Mouse (Mus musculus): ENCODE measurements around the gene Siva1. TPM values are rescaled to one million over a fixed set of nuclear protein-coding genes. Genes with fewer than 3 reads are reported as not detected.
A peak's percentile ranks its signal among the peaks of the same experiment; 100 is the strongest.

Siva1 gene
- total and polyA plus RNA-seq, 3 experiments = 78.1 to 137 (median 135) TPM

- Histone ChIP-seq H3K79me2 (replicated peaks; ENCODE audit: control insufficient read depth, extremely low read depth, insufficient read depth, poor library complexity, severe bottlenecking) (no peaks in the 10 kb centered on the region), H3K9me3 (replicated peaks; ENCODE audit: low read length) (no peaks in the 10 kb centered on the region), H3K4me2 (ENCODE audit: insufficient read depth, low read depth, poor library complexity, severe bottlenecking) (peak overlapping the region; percentile 64), H3K36me3 (replicated peaks in 1 of 2; ENCODE audit: control insufficient read depth in 1 of 2, insufficient read depth in 1 of 2, low read length in 1 of 2) (peaks cover under 1 to 8% of the 10 kb centered on the region in 2 experiments), H3K9ac (ENCODE audit: insufficient read depth, low read depth) (peak overlapping the region; percentile 34; the same call in 1 of the 2 replicates), H3K27ac (ENCODE audit: insufficient read depth, low read depth) (no peak overlapping the region), H3K4me3 (replicated peaks in 1 of 3; ENCODE audit: low read depth in 2 of 3, low read length in 2 of 3, poor library complexity in 1 of 3) (peak overlapping the region; percentile 58 to 64 (median 61)), H3K27me3 (replicated peaks) (no peaks in the 10 kb centered on the region), H3K4me1 (ENCODE audit: control insufficient read depth in 1 of 2, insufficient read depth in 2 of 2) (peaks cover 37 to 94% of the 10 kb centered on the region in 2 experiments)
- in situ Hi-C loops (cut with MboI; ENCODE audit: low pct_ligation_motif_present, low pct_unique_long_range_greater_than_20kb, low sequenced_read_pairs) (no loop called here), dilution Hi-C loops (cut with MboI; ENCODE audit: extremely low pct_ligation_motif_present, extremely low pct_unique_long_range_greater_than_20kb, low sequenced_read_pairs) (no loop called here)
- TF ChIP-seq SIN3A (IDR thresholded peaks at IDR 0.05; ENCODE audit: low read length) (0 out of 2 replicates have a peak, but pooled peaks have one; percentile 4), CHD1 (IDR thresholded peaks at IDR 0.05; ENCODE audit: low read depth, low read length) (no peak)
- no peak for DNase-seq (ENCODE audit: extremely low read depth)
Measured at GRCm38 (mm10) chr12:112620354-112621061, 24.0 kb upstream of the Siva1 start.

GRCm38 (mm10) chr12:112621900-112622299, 22.6 kb upstream of the Siva1 start:
- no peak for DNase-seq (ENCODE audit: extremely low read depth)
- H3K27ac ChIP-seq (ENCODE audit: insufficient read depth, low read depth) = no peak overlapping the region
- H3K36me3 ChIP-seq (replicated peaks in 1 of 2; ENCODE audit: control insufficient read depth in 1 of 2, insufficient read depth in 1 of 2, low read length in 1 of 2) = peaks cover 0 to 3% of the 10 kb centered on the region in 2 experiments
- peaks cover 37 to 94% of the 10 kb centered on the region in 2 experiments for H3K4me1 ChIP-seq (ENCODE audit: control insufficient read depth in 1 of 2, insufficient read depth in 2 of 2)
- dilution Hi-C loops (cut with MboI; ENCODE audit: extremely low pct_ligation_motif_present, extremely low pct_unique_long_range_greater_than_20kb, low sequenced_read_pairs) = no loop called here
- in situ Hi-C loops (cut with MboI; ENCODE audit: low pct_ligation_motif_present, low pct_unique_long_range_greater_than_20kb, low sequenced_read_pairs) = no loop called here
- H3K4me2 ChIP-seq (ENCODE audit: insufficient read depth, low read depth, poor library complexity, severe bottlenecking) = no peak overlapping the region
- no peaks in the 10 kb centered on the region for H3K79me2 ChIP-seq (replicated peaks; ENCODE audit: control insufficient read depth, extremely low read depth, insufficient read depth, poor library complexity, severe bottlenecking)
- no peak overlapping the region for H3K9ac ChIP-seq (ENCODE audit: insufficient read depth, low read depth)
- no peaks in the 10 kb centered on the region for H3K9me3 ChIP-seq (replicated peaks; ENCODE audit: low read length)
- no peak for TF ChIP-seq SIN3A (IDR thresholded peaks at IDR 0.05; ENCODE audit: low read length)
- no peak for TF ChIP-seq MAFK (IDR thresholded peaks at IDR 0.05; ENCODE audit: insufficient replicate concordance, low read length)
- TF ChIP-seq JUN (IDR thresholded peaks at IDR 0.05; ENCODE audit: insufficient read depth, low read depth, low read length) = no peak
- no peak for TF ChIP-seq JUND (conservative IDR thresholded peaks at IDR 0.05; ENCODE audit: low read depth, low read length)
- no peak overlapping the region for H3K4me3 ChIP-seq (replicated peaks in 1 of 3; ENCODE audit: low read depth in 2 of 3, low read length in 2 of 3, poor library complexity in 1 of 3)
- H3K27me3 ChIP-seq (replicated peaks) = no peaks in the 10 kb centered on the region

- Histone ChIP-seq H3K4me1 (ENCODE audit: control insufficient read depth in 1 of 2, insufficient read depth in 2 of 2) (peaks cover 30 to 93% of the 10 kb centered on the region in 2 experiments), H3K9me3 (replicated peaks; ENCODE audit: low read length) (no peaks in the 10 kb centered on the region), H3K4me2 (ENCODE audit: insufficient read depth, low read depth, poor library complexity, severe bottlenecking) (no peak overlapping the region), H3K79me2 (replicated peaks; ENCODE audit: control insufficient read depth, extremely low read depth, insufficient read depth, poor library complexity, severe bottlenecking) (no peaks in the 10 kb centered on the region), H3K27ac (ENCODE audit: insufficient read depth, low read depth) (no peak overlapping the region), H3K4me3 (replicated peaks in 1 of 3; ENCODE audit: low read depth in 2 of 3, low read length in 2 of 3, poor library complexity in 1 of 3) (no peak overlapping the region), H3K9ac (ENCODE audit: insufficient read depth, low read depth) (no peak overlapping the region), H3K36me3 (replicated peaks in 1 of 2; ENCODE audit: control insufficient read depth in 1 of 2, insufficient read depth in 1 of 2, low read length in 1 of 2) (peaks cover 0 to 3% of the 10 kb centered on the region in 2 experiments), H3K27me3 (replicated peaks) (no peaks in the 10 kb centered on the region)
- TF ChIP-seq CTCF (conservative IDR thresholded peaks at IDR 0.05 in 1 of 2, IDR thresholded peaks at IDR 0.05 in 1 of 2; ENCODE audit: low read depth in 2 of 2, low read length in 2 of 2) (peak; percentile 85 to 95), ETS1 (conservative IDR thresholded peaks at IDR 0.05; ENCODE audit: low read depth, low read length) (no peak), ZNF384 (IDR thresholded peaks at IDR 0.05; ENCODE audit: low read depth, low read length) (no peak), JUND (conservative IDR thresholded peaks at IDR 0.05; ENCODE audit: low read depth, low read length) (no peak), NRF1 (IDR thresholded peaks at IDR 0.05; ENCODE audit: low read depth, low read length) (no peak), RAD21 (IDR thresholded peaks at IDR 0.05; ENCODE audit: low read depth, low read length) (peak; percentile 82), SMC3 (IDR thresholded peaks at IDR 0.05; ENCODE audit: low read depth, low read length) (peak; percentile 91), JUN (IDR thresholded peaks at IDR 0.05; ENCODE audit: insufficient read depth, low read depth, low read length) (no peak), ZC3H11A (IDR thresholded peaks at IDR 0.05; ENCODE audit: low read depth, low read length) (no peak), MAFK (IDR thresholded peaks at IDR 0.05; ENCODE audit: insufficient replicate concordance, low read length) (no peak), E2F4 (IDR thresholded peaks at IDR 0.05; ENCODE audit: insufficient replicate concordance, low read depth, low read length) (no peak), MYC (IDR thresholded peaks at IDR 0.05; ENCODE audit: low read depth, low read length) (no peak), USF1 (IDR thresholded peaks at IDR 0.05; ENCODE audit: low read depth, low read length) (no peak)
- in situ Hi-C loops (cut with MboI; ENCODE audit: low pct_ligation_motif_present, low pct_unique_long_range_greater_than_20kb, low sequenced_read_pairs) = no loop called here
- DNase-seq (ENCODE audit: extremely low read depth) = peak; percentile 71
- dilution Hi-C loops (cut with MboI; ENCODE audit: extremely low pct_ligation_motif_present, extremely low pct_unique_long_range_greater_than_20kb, low sequenced_read_pairs) = no loop called here
Measured at GRCm38 (mm10) chr12:112623742-112624141, 20.7 kb upstream of the Siva1 start.
